Mouse (Mus musculus) hindbrain, embryonic 15.5 days (tissue): ENCODE measurements around the gene 4930407I10Rik. TPM values are rescaled to one million over a fixed set of nuclear protein-coding genes. Genes with fewer than 3 reads are reported as not detected.

Experiments
- ATAC-seq: fragments of 200-750 bp; cut with Nextera tagmentation; 2 replicates; pipeline ENCODE4 v1.8.0; 2017; ENCODE audit warnings: low read depth, moderate number of reproducible peaks, moderate TSS enrichment; ENCODE audit not compliant: low FRiP score
- H3K27ac ChIP-seq: fragments of 300-500 bp; sonication (generic); replicated peaks from 2 replicates; pipeline ENCODE4 v1.5.1; 2015; ENCODE audit warnings: mild to moderate bottlenecking, inconsistent platforms
- H3K27me3 ChIP-seq: fragments of 300-500 bp; sonication (generic); 2 replicates; pipeline ENCODE4 v1.6.1; 2015; ENCODE audit warnings: control low read depth, inconsistent platforms
- H3K36me3 ChIP-seq: fragments of 300-500 bp; sonication (generic); 2 replicates; pipeline ENCODE4 v1.6.1; 2015; ENCODE audit warnings: control low read depth, inconsistent platforms
- H3K4me1 ChIP-seq: fragments of 300-500 bp; sonication (generic); replicated peaks from 2 replicates; pipeline ENCODE4 v1.6.1; 2015; ENCODE audit warnings: control low read depth, inconsistent platforms
- H3K4me2 ChIP-seq: fragments of 300-500 bp; sonication (generic); 2 replicates; pipeline ENCODE4 v1.6.1; 2015; ENCODE audit warnings: moderate library complexity, mild to moderate bottlenecking, inconsistent platforms
- H3K4me3 ChIP-seq: fragments of 300-500 bp; sonication (generic); 2 replicates; pipeline ENCODE4 v1.5.1; 2015; ENCODE audit warnings: mild to moderate bottlenecking, inconsistent platforms
- H3K9ac ChIP-seq: fragments of 300-500 bp; sonication (generic); 2 replicates; pipeline ENCODE4 v1.6.1; 2015; ENCODE audit warnings: inconsistent platforms
- H3K9me3 ChIP-seq: fragments of 300-500 bp; sonication (generic); 2 replicates; pipeline ENCODE4 v1.6.1; 2016; ENCODE audit warnings: control low read depth, inconsistent platforms
- WGBS: fragments of 180-500 bp; shearing (Covaris S2); methylation state at CpG from one replicate; pipeline ENCODE4 v1.1.7; 2015; 5-methylcytosine and 5-hydroxymethylcytosine counted together
- polyA plus RNA-seq: library from polyadenylated mRNA; unstranded; fragments of >200 nt; fragmentation: Nextera tagmentation; extraction: Ambion mirVana; gene quantifications from 2 replicates; pipeline ENCODE4 v1.2.1, GENCODE M21; 2015

The 4930407I10Rik gene
- polyA plus RNA-seq, 1 experiment from 2014 or later, result not detected

GRCm38 (mm10) chr15:82027726-82028125, 31.2 kb upstream of the 4930407I10Rik start:
- 92% methylated on average over 7 of the region's 7 CpGs for WGBS
- H3K9me3 ChIP-seq, result no peaks in the 10 kb centered on the region
- H3K4me2 ChIP-seq, result no peak overlapping the region
- no peak for ATAC-seq
- peaks cover 88% of the 10 kb centered on the region for H3K36me3 ChIP-seq
- H3K27me3 ChIP-seq, result no peaks in the 10 kb centered on the region
- no peak overlapping the region for H3K9ac ChIP-seq
- H3K4me1 ChIP-seq, result no peaks in the 10 kb centered on the region
- no peak overlapping the region for H3K27ac ChIP-seq
- H3K4me3 ChIP-seq, result no peak overlapping the region

GRCm38 (mm10) chr15:82032386-82032785, 26.6 kb upstream of the 4930407I10Rik start:
- no peak for ATAC-seq
- no peak overlapping the region for H3K4me3 ChIP-seq
- H3K4me1 ChIP-seq, result no peaks in the 10 kb centered on the region
- no peak overlapping the region for H3K27ac ChIP-seq
- no peak overlapping the region for H3K9ac ChIP-seq
- no peaks in the 10 kb centered on the region for H3K9me3 ChIP-seq
- no peak overlapping the region for H3K4me2 ChIP-seq
- no peaks in the 10 kb centered on the region for H3K27me3 ChIP-seq
- H3K36me3 ChIP-seq, result peaks cover 54% of the 10 kb centered on the region
- 91% methylated on average over 7 of the region's 7 CpGs for WGBS

GRCm38 (mm10) chr15:82033762-82034161, 25.2 kb upstream of the 4930407I10Rik start, which contains the start of gene Desi1:
Gene Desi1 (minus strand): TSS chr15:82033862.
- H3K9me3 ChIP-seq, result no peaks in the 10 kb centered on the region
- H3K27me3 ChIP-seq, result no peaks in the 10 kb centered on the region
- no peak within 1 kb of the TSS for H3K27ac ChIP-seq
- no peaks in the 10 kb centered on the region for H3K4me1 ChIP-seq
- no peak for ATAC-seq
- 92% methylated on average over 4 of the region's 4 CpGs for WGBS
- peaks cover 58% of the 10 kb centered on the region for H3K36me3 ChIP-seq
- no peak within 1 kb of the TSS for H3K4me3 ChIP-seq
- H3K9ac ChIP-seq, result no peak within 1 kb of the TSS
- H3K4me2 ChIP-seq, result no peak within 1 kb of the TSS

- Histone ChIP-seq H3K4me2 (no peak overlapping the region), H3K36me3 (peaks cover 56% of the 10 kb centered on the region), H3K4me3 (no peak overlapping the region), H3K9me3 (no peaks in the 10 kb centered on the region), H3K27me3 (no peaks in the 10 kb centered on the region), H3K9ac (no peak overlapping the region), H3K4me1 (no peaks in the 10 kb centered on the region), H3K27ac (no peak overlapping the region)
- no peak for ATAC-seq
- 83% methylated on average over 12 of the region's 12 CpGs for WGBS
These were observed 22.9 kb upstream of the 4930407I10Rik start for GRCm38 (mm10) chr15:82035904-82036689.

GRCm38 (mm10) chr15:82040650-82041049, 18.3 kb upstream of the 4930407I10Rik start:
- no peak for ATAC-seq
- H3K36me3 ChIP-seq, result peaks cover 48% of the 10 kb centered on the region
- H3K4me3 ChIP-seq, result no peak overlapping the region
- peaks cover 16% of the 10 kb centered on the region for H3K4me1 ChIP-seq
- H3K27me3 ChIP-seq, result no peaks in the 10 kb centered on the region
- no peaks in the 10 kb centered on the region for H3K9me3 ChIP-seq
- no peak overlapping the region for H3K4me2 ChIP-seq
- H3K27ac ChIP-seq, result no peak overlapping the region
- WGBS, result 100% methylated on average over 1 of the region's 1 CpGs
- no peak overlapping the region for H3K9ac ChIP-seq

- no peak for ATAC-seq
- WGBS, result 97% methylated on average over 7 of the region's 7 CpGs
- Histone ChIP-seq H3K9ac (no peak overlapping the region), H3K9me3 (no peaks in the 10 kb centered on the region), H3K4me1 (peaks cover 35% of the 10 kb centered on the region), H3K36me3 (peaks cover 25% of the 10 kb centered on the region), H3K4me2 (no peak overlapping the region), H3K27me3 (no peaks in the 10 kb centered on the region), H3K27ac (no peak overlapping the region), H3K4me3 (no peak overlapping the region)
These were observed 14.7 kb upstream of the 4930407I10Rik start for GRCm38 (mm10) chr15:82044166-82044784.

- Histone ChIP-seq H3K4me2 (peak overlapping the region; percentile 95), H3K4me1 (peaks cover 35% of the 10 kb centered on the region), H3K9ac (peak overlapping the region; percentile 72), H3K27ac (peak overlapping the region; percentile 92; the same call in 1 of the 2 replicates), H3K36me3 (peaks cover 10% of the 10 kb centered on the region; the same call in 1 of the 2 replicates), H3K9me3 (no peaks in the 10 kb centered on the region), H3K27me3 (no peaks in the 10 kb centered on the region), H3K4me3 (peak overlapping the region; percentile 75)
- WGBS, result 6% methylated on average over 26 of the region's 26 CpGs
- ATAC-seq, result no peak
These were observed 12.6 kb upstream of the 4930407I10Rik start for GRCm38 (mm10) chr15:82046246-82046891.

GRCm38 (mm10) chr15:82047080-82047883, 11.7 kb upstream of the 4930407I10Rik start, which contains the start of gene Snu13:
Gene Snu13 (minus strand): TSS chr15:82047598.
- under 1% methylated on average over 74 of the region's 74 CpGs for WGBS
- H3K27me3 ChIP-seq, result no peaks in the 10 kb centered on the region
- peaks cover 9% of the 10 kb centered on the region; the same call in 1 of the 2 replicates for H3K36me3 ChIP-seq
- ATAC-seq, result peak; percentile 93
- peak within 1 kb of the TSS; percentile 72 for H3K9ac ChIP-seq
- H3K9me3 ChIP-seq, result no peaks in the 10 kb centered on the region
- peak within 1 kb of the TSS; percentile 95 for H3K4me2 ChIP-seq
- peaks cover 35% of the 10 kb centered on the region for H3K4me1 ChIP-seq
- peak within 1 kb of the TSS; percentile 75 for H3K4me3 ChIP-seq
- H3K27ac ChIP-seq, result peak within 1 kb of the TSS; percentile 92

GRCm38 (mm10) chr15:82052544-82052943, 6.4 kb upstream of the 4930407I10Rik start:
- no peak overlapping the region for H3K27ac ChIP-seq
- H3K9ac ChIP-seq, result no peak overlapping the region
- H3K9me3 ChIP-seq, result no peaks in the 10 kb centered on the region
- ATAC-seq, result no peak
- H3K4me1 ChIP-seq, result 0 out of 2 replicates have a peak, but pooled peaks cover 7% of the 10 kb centered on the region
- WGBS, result 70% methylated on average over 5 of the region's 5 CpGs
- H3K27me3 ChIP-seq, result no peaks in the 10 kb centered on the region
- H3K4me3 ChIP-seq, result no peak overlapping the region
- H3K4me2 ChIP-seq, result no peak overlapping the region
- no peaks in the 10 kb centered on the region for H3K36me3 ChIP-seq

- Histone ChIP-seq H3K4me3 (no peak overlapping the region), H3K27ac (no peak overlapping the region), H3K36me3 (no peaks in the 10 kb centered on the region), H3K9ac (no peak overlapping the region), H3K27me3 (peaks cover 14% of the 10 kb centered on the region), H3K4me1 (no peaks in the 10 kb centered on the region), H3K4me2 (no peak overlapping the region), H3K9me3 (no peaks in the 10 kb centered on the region)
- ATAC-seq, result no peak
- WGBS, result 75% methylated on average over 14 of the region's 14 CpGs
These were observed 5.0 kb downstream of the 4930407I10Rik start for GRCm38 (mm10) chr15:82063909-82064308.

- H3K27ac ChIP-seq, result no peak overlapping the region
These were observed 6.6 kb downstream of the 4930407I10Rik start for GRCm38 (mm10) chr15:82065511-82065910.

More at GRCm38 (mm10) chr15:82065511-82065910, 6.6 kb downstream of the 4930407I10Rik start:
- H3K4me2 ChIP-seq, result no peak overlapping the region
- peaks cover 30% of the 10 kb centered on the region for H3K27me3 ChIP-seq
- no peaks in the 10 kb centered on the region for H3K9me3 ChIP-seq
- no peak overlapping the region for H3K9ac ChIP-seq
- H3K4me1 ChIP-seq, result no peaks in the 10 kb centered on the region; the same call in 1 of the 2 replicates
- ATAC-seq, result peak; percentile 51; the same call in 1 of the 2 replicates
- no peaks in the 10 kb centered on the region for H3K36me3 ChIP-seq
- 20% methylated on average over 7 of the region's 7 CpGs for WGBS
- no peak overlapping the region for H3K4me3 ChIP-seq
